Mouse (Mus musculus): ENCODE results near the gene Xrra1.

GRCm38 (mm10) chr7:99878254-99878653 is 19.3 kb downstream of the Xrra1 start:
- TF ChIP-seq CTCF (IDR thresholded peaks at IDR 0.05; ENCODE audit: low read depth, low read length) (no peak), EP300 (IDR thresholded peaks at IDR 0.05; ENCODE audit: insufficient read depth, low read depth, low read length) (no peak), POLR2A (IDR thresholded peaks at IDR 0.05; ENCODE audit: insufficient read depth, low read length) (no peak)
